Mouse (Mus musculus) adrenal gland, adult 8-10 months (tissue): ENCODE data around the gene Gadd45g. TPM values are rescaled to one million over a fixed set of nuclear protein-coding genes. Genes with fewer than 3 reads are reported as not detected.
"Not testable (repeated sequence)": the region's sequence is repeated elsewhere in the genome, so short reads cannot be mapped to it uniquely, and the experiment has no call there.

Experiments
- DNase-seq: peaks from one replicate; pipeline ENCODE4 v3.0.0; 2022
- total RNA-seq, 4 experiments: library from RNA; stranded (reverse); gene quantifications; 2 replicates each; pipeline ENCODE4 v1.2.4; 2022

Gene Gadd45g
- total RNA-seq, 4 experiments from 2014 or later, result 13.3 to 61.3 (median 18.6) TPM

DNA sequence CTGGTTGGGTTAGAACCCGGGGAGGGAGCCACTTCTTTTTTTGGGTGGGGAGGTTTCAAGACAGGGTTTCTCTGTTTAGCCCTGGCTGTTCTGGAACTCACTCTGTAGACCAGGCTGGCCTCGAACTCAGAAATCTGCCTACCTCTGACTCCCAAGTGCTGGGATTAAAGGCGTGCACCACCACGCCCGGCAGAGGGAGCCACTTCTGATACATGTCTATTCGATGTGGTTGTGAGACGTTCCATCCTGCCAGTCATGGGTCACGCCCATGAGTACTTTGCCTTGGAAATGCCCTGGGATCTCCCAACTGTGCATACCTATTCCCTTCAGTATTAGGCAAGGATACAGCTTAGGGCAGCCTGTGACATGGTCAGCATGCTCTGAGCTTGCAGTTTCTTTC, 12.5 kb upstream of the Gadd45g start:
- DNase-seq, result not testable (repeated sequence)

DNA sequence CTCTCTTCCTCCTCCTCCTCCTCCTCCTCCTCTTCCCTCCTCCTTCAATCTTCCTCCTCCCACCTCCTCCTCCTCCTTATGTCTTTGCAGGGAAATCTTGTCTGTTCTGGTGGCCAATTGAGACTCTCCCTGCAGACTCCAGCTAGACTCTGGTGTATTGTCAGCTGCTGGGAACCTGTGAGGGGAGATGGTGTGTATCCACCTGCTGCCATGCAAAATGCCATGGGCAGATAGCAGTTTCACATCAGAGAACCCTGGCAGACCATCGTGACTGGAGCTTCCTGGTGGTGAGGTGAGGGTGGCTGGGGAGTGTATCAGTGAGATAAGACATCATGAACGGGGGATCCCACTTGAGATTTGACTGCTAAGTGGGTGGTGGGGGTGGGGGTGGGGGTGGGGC, 12.0 kb upstream of the Gadd45g start:
- no peak for DNase-seq

DNA sequence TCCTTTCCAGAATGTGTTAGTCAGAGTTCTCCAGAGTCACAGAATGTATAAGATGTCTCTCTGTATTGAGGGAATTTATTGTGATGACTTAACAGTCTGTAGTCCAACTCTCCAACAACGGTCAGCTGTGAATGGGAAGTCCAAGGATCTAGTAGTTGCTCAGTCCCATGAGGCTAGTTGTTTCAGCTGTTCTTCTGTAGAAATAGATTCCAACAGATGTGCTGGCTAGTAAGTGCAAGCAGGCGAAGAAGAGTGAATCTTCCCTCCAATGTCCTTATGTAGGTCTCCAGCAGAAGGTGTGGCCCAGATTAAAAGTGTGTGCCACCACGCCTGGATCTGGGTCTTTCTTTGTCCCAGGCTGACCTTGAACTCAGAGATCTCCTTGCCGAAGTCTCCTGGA, 11.3 kb upstream of the Gadd45g start:
- DNase-seq, result not testable (repeated sequence)

DNA sequence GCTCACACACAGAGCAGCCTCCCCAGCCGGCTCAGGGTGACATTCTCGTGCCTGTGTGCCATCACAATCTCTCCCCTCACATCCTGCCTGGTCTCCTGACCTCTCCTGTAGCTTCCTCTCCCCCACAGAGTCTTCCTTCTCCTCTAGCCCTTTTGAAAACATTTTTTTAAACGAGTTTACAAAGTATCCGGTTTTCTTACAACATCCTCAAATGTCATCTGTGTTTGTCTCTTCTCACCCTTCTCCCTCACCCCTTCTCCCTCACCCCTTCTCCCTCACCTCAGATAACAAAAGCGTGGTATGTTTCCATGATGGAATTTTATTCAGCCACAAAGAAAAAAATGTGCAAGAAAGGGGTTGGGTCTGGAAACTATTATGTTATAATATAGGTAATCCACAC, 9.1 kb upstream of the Gadd45g start:
- no peak for DNase-seq

DNA sequence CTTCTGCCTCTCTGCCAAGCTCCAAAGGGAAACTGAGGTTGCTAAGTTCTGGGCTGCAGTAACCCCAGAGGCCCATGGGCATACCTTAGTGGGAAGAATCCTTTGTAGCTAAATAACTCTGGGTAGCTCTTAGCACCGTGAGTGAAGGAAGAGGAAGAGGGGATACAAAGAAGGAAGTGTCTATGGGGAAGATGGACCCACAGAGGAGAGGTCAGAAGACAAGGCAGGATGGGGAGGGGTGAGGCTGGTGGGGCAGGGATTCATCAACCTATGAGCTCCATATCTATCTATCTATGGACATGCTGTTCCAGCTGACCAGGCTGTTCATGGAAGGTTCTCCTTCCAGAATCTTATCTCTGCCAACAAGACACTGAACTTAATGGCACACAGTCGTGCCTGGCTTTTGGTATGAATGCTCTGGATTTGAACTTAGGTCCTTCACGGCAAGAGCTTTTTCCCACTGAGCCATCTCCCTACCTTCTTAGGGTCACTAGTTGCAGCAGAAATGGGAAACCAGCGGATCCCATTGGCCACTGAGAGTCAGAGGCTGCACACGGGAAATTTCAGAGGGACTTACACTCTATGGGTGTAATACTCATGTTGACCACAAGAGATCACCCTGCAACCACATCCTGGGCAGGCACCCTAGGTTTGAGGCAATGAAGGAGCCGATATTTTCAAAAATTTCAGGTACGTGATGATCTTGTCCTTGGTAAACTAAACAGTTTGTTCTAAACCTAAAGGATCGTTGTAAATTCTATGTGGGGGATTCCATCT, 7.0 kb upstream of the Gadd45g start:
- no peak for DNase-seq

DNA sequence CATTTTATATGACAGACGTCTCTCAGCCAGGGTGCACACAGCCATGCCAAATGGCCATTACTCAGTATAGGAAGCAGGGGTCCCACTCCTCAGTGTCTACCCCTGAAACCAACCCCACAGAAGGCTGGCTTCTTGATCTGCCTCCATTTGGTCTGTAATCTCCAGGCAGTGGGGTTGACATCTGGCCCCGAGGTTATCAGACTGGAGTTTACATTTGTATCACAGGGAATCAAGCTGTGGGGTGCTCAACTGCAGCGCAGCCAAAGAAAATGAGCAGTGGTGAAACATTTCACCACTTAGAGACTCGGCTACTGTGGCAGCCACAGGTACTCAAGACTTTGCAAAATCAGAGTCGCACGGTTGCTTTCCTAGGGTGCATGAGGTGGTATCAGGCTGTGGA, 5.8 kb upstream of the Gadd45g start:
- no peak for DNase-seq

DNA sequence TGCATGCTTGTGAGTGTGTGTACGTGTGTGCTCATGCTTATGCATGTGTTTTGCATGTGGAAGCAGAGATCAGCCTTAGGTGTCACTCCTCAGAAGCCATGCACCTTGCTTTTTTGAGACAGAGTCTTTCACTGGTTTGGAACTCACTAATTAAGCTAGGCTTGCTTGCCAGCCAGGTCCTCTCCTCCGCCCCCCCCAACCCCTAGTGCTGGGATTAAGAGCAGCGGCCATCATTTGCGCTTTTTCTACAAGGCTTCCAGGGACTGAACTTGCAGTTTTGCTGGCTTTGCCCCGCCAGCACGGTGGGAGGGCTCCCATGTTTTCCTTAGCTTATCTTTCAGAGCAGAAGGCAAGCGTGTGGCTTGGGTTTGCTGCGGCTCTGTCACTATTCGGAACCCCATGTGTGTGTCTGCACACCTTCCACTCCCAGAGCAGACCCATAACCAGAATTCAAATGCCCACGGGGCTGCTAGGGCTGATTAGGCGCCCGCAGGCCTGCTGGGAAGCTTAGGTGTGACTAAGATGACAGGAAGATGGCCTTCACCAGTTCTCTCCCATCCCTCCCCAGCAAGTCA, 4.8 kb upstream of the Gadd45g start:
- no peak for DNase-seq

DNA sequence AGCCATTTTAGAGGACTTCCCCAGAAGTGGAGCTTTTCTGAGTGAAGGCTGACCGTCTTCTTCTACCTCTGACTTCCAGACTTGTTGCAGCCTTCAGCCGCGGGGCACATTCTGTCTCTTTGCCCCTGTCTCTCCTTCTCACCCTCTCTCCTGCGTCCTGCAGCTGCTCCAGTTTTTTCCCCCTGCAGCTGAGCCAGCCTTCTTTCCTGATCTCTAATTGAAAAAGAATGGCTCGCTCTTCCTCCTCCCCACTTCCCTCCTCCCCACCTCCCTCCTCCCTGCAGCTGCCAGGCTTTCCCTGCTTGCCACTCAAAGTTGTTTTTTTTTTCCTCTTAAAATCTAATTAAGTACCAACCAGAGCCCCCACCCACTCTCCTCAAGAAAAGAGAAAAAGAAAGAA, 4.3 kb upstream of the Gadd45g start:
- no peak for DNase-seq

DNA sequence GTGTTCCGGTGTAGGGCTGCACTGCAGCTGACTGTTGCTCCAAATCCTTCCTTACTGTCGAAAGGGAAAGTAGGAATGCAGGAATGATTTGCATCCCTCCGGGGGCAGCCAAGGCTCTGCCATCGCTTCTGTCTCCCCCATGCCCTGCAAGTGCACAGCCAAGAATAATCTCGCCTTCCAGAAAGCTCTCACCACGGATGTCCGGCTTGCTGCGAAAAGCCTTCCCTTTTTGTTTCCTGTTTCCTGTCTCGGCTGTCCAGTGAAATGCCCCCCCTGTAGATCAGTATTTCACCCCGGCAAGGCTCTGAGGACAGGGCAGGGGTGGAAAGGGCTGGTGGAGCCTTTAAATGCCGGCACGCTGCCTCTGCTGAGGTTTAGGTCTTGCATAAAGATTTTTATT, 3.7 kb upstream of the Gadd45g start:
- DNase-seq, result no peak

DNA sequence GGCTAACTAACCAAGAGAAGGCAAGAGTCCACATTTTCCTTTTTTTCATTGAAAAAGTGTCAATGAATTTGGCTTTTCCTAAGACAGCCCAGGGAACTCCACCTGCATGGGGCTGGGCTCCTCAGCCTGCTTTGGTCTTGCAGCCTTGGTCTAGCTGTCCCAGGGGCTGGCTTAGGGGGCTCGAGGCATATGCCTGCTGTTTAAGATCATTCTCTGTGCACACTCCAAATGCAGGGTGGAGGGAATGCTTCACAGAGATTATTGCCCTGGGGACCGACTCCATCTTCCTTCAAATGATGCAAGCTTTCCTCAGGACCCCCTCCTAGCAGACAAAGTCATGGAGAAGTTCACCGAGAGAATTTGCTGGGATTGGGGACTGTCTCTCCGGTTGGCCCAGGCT, 3.2 kb upstream of the Gadd45g start:
- DNase-seq, result no peak

DNA sequence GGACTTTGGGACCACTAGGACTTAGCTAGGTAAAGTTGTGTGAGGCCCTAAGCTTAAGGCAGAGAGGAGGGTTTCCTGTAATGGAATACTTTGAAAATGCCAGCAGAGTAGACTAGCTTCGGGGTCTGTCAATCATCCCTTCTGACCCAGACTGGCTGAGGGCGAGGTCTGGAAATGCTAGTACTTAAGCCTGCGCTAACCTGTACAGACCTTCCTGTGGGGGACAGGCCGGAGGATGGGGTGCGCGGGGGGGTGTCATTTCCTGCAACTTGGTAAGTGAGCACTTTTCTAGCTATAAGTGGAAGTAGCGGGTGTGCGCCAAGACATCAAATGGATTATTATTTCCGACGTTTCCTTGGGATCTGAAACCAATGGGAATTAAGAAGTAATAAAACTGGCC, 2.4 kb upstream of the Gadd45g start:
- no peak for DNase-seq

DNA sequence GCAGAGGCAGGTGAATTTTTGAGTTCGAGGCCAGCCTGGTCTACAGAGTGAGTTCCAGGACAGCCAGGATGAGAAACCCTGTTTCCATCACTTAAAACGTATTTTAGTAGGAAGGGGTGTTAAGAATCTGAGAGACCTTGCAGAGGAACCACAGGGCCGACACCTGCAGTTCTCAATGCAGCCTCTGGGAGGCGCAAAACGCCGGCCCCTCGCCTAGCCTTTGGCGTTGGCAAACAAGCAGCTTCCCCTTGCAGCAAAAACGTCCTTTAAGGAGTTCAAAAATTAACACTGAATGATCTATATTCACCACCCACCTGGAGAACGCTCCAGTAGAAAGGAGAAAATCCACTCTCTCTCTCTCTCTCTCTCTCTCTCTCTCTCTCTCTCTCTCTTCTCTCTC, 1.8 kb upstream of the Gadd45g start:
- DNase-seq, result peak; percentile 38

DNA sequence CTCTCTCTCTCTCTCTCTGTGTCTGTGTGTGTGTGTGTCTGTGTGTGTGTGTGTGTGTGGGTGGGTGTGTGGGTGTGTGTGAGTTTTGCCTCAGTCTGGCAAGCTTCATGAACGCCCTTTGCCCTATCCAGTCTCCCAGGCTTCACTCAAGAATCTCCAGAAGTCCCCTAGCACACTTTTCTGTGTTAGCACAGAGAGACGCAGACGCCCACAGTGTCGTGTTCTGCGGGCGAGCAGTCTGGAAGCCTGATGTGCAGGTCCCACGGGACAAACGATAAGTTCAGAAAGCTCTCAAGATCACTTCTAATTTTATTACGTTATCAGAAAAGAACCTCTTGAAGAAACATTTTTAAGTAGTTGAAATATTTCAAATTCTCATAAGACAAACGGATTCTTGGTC, 1.4 kb upstream of the Gadd45g start:
- no peak for DNase-seq

DNA sequence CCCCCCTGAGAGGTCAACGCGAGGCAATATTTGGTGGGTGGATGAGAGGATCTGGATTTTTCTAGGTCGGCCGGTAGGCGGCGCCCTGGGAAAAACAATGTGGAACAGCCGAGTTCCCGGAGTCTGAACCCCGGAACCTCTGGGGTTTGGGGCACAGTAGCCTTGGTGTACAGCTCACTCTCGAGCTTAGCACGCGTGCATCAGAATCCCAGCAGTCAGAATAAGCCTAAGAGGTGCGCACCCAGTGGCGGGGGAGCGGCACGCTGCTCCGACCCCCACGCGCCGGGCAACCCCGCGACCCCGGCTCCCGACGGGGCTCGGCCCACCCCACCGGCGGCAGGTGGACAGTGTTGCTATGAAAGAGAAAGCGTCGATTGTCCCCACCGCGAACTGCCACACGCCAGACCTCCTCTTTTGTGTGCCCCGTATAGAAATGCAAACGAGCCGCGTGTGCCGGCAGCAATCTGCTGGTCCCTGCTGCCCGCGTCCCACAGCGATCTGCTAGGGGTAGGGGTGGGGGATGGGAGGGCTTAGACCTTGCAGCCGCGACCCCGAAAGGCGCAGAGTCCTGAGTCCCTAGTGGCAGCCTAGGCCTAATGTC, 787 bp upstream of the Gadd45g start:
- peak; percentile 78 for DNase-seq

DNA sequence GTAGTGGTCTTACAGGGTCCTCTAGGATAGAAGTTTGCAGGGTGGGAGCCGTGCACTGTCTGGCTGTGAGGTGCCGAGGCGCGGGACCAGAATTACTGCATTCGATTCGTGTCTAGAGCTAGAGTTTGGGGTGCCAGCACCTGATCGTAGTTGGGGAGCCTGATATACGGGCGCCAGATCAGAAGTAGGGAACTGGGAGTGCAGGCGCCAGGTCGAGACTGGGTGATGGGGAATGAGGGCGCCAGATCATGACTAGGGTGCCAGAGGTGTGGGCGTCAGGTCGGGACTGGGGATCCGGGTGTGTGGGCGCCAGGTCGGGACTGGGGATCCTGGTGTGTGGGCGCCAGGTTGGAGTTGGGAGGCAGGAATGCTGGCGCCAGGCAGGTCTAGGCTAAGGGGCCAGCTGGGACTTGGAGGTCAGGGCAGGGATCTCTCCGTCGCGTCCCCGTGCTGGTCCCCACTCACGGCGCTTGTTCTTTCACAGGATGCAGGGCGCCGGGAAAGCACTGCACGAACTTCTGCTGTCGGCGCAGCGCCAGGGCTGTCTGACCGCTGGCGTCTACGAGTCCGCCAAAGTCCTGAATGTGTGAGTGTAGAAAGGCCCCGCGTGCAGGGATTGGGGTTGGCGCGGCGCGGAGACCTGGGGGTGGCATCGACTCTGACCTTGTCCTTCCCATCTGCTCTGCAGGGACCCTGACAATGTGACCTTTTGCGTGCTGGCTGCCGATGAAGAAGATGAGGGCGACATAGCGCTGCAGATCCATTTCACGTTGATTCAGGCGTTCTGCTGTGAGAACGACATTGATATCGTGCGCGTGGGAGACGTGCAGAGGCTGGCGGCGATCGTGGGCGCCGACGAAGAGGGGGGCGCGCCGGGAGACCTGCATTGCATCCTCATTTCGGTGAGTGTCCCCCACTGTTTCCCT, 653 bp downstream of the Gadd45g start:
- peak; percentile 71 for DNase-seq

DNA sequence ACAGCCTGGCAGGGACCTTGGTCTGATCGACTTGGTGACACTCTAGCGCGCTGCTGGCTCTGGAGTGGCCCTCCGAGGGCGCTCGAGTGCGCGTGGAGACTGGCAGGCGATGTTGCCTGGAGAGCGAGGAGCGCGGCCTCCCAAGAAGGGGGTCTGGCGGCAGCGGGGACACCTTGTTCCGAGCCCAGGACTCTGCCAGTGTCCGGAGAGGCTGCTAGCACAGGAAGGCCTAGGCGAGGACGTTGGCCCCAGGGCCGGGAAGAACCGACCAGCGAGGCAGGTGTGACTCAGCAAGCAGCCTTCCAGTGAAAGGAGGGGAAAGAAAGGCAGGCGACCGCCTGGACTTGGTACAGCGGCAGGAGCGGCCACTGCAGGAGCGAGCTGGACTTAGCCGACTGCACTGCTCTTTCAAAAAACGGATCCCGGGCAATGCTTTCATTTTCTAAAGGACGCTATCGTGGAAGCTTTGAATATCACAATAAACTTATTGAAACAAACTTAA, 1.6 kb downstream of the Gadd45g start:
- peak; percentile 69 for DNase-seq

DNA sequence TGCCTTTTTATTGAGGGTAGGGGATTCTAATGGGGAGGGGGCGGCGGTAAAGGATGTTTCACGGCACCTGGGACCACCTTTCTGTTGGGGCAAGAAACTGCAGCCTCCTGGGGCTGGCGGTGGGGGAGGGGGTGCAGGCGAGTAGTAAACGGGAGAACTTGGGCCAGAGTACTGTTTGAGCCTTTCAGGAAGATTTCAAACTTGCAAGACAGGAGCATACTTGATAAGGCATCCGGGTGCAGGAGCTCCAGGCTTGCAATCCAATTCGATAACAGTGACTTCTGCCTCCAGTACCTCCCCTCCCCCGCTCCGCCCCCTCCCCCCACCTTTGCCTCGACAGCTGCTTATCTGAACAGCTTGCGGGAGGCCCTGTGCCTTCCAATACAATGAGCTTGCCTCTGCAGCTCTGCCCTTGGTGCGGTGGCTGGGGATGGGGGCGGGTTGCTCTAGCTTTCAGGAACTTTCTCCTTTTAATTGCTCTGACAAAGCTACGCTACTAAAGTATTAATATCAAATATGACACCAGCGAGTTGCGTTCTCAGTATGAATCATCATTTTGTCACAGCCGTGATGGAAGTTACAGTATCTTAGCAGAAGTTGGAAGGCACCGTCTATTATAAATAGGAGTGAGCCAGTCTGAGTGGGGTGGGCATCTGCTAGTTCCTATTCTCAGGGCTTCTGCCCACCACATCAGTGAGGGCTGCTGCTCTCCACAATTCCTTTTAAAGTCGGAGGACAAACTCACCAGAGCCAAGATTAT, 2.2 kb downstream of the Gadd45g start:
- DNase-seq, result peak; percentile 25

DNA sequence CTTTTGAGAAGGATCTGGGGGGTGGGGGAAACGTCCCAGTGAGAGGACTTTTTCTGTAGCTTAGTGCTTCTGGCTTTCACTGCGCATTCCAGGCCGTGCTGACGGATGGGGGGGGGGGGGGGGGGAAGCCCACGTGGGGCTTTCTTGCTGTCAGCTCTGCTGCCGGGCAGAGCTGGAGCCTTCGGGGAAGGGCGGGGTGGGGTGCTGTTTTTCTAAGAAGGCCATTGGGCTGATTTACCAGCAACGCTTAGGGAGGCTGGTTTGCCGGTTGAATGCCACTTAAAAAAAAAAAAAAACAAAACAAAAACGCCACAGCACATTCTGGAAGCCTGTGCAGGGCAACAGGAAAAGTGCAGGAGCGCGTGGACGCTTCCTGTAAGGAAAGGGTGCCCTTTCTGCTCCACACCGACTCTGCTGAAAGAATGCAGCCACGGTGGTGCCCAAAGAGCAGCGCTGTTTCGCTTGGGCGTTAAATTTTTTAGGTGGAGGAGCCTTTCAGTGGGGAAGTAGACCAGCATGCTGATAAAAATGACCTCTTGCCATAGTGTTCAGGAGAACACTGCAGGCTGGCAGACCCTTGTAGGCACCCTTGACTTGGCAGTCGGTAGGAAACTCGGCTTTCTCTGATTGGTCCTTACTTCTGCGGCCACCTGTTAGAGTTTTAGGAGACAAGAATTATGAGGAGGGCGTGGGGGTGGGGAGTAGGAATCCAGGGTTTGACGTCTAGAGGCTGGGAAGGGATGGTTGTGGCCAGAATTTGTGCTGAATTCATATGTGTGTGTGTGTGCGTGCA, 3.0 kb downstream of the Gadd45g start:
- peak; percentile 48 for DNase-seq

DNA sequence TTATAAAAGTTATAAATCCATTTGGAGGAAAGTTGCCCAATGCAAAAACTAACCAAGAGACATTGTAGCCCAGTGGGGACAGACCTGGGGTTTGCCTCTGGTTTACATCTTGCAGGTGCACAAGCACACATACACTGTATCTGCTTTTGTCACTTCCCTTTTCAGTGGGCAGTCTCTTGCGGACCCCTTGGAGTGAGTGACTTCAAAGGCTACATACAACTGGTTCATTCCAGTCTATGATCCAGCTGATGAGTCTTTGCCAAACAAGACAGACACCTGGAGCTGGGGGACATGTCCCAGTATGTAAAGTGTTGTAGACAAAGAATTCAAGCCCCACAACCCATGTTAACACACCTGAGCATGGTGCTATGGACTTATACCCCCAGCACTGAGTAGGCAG, 4.1 kb downstream of the Gadd45g start:
- no peak for DNase-seq

DNA sequence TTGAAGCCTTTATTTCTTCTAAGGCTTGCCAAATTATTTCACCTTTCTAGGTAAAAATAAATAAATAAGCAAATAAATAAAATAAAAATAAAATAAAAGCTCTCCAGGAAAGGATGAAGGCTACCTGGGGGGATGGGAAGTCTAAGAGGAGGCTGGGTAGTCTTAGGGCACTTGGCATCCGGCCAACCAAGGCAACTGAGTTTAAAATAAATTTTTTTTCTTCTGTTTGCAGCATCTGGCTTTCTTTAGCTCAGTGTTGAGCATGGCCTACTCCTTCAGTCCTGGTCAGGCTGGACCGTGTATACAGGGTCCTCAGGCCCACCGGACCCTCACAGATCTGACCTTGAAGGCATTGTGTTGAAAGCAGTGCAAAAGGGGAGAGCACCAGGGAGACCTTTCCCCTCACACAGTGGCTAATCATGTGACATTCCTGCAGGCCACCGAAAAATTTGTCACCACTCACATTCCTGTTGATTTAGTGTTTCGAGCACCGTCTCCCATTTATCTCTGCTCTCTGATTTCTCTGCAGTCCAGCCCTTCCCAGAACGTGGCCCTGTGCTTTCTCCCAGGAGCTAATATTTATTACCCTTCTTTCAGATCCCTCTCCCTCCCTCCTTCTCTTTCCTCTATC, 6.2 kb downstream of the Gadd45g start:
- no peak for DNase-seq
